Mouse (Mus musculus): ENCODE results near the gene Lamb3. TPM values are rescaled to one million over a fixed set of nuclear protein-coding genes. Genes with fewer than 3 reads are reported as not detected.
A peak's percentile ranks its signal among the peaks of the same experiment; 100 is the strongest.

Lamb3 gene
- polyA plus RNA-seq, 1 experiment from 2014 or later, result 0.09 TPM

DNA sequence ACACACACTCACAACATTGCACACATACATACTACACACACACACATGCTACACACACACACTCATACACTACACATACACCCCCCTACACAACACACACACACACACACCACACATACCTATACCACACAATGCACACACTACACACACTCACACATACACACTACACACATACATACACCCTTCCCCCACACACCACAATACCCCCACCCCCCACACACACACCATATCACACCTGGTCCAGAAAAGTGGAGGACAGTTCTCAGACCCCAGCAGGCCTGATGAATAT lies 48.7 kb downstream of the Lamb3 start:
- Histone ChIP-seq H3K27ac (replicated peaks) (no peak overlapping the region), H3K36me3 (no peaks in the 10 kb centered on the region), H3K4me1 (no peaks in the 10 kb centered on the region), H3K4me3 (no peak overlapping the region), H3K27me3 (ENCODE audit: low read depth, poor library complexity, severe bottlenecking) (no peaks in the 10 kb centered on the region), H3K9me3 (replicated peaks) (no peaks in the 10 kb centered on the region)
- no peak for DNase-seq (ENCODE audit: low spot score)

DNA sequence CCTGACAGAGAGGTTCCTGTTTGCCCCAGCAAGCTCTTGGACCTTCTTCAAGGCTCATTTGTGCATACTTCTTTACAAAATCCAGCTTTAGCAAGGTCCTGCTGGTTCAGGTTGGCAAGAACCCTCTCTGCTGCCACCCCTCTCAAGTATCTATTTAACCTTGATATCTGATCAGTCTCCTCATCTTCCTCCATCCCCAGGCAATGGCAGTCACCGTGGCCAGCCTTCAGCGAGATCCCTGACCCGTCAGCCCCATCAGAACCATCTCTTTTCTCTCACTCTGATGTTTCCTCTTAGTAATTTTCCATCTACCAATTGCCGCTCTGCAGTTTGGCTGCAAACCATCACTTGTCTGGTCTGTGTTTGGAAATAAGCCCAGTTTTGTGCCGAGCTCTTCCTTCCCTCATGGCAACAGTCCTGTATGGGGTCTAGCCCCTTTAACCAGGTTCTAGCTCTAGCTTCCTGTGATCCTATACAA lies 49.2 kb downstream of the Lamb3 start:
- no peak for DNase-seq (ENCODE audit: low spot score)
- WGBS, result 79% methylated on average over 5 of the region's 5 CpGs
- no peak overlapping the region for H3K27ac ChIP-seq (replicated peaks)

DNA sequence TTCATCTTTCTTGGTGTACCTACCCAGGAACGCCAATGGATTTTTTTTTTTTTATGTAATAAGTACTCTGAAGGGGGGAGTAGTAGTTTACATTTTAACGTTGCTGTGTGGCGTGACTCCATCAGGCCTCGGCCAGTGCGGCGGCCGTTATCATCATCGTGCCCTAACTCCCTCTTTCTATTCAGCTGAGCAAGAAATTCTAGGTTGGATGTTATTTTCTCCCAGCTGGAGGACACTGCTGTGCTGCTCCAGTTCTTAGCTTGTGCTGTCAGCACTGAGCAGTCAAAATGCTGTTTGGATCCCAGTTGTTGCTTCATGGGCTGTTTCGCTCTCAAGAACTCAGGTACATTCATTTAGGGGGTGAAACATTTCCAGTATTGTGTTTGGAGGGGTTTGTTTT lies 52.1 kb downstream of the Lamb3 start:
- Histone ChIP-seq H3K27me3 (ENCODE audit: low read depth, poor library complexity, severe bottlenecking) (no peaks in the 10 kb centered on the region), H3K27ac (replicated peaks) (no peak overlapping the region), H3K4me1 (no peaks in the 10 kb centered on the region), H3K36me3 (no peaks in the 10 kb centered on the region), H3K4me3 (no peak overlapping the region), H3K9me3 (replicated peaks) (no peaks in the 10 kb centered on the region)
- WGBS, result 90% methylated on average over 9 of the region's 9 CpGs
- no peak for DNase-seq (ENCODE audit: low spot score)

More for the DNA sequence above, 49.2 kb downstream of the Lamb3 start:
- Histone ChIP-seq H3K36me3 (no peaks in the 10 kb centered on the region), H3K27me3 (ENCODE audit: low read depth, poor library complexity, severe bottlenecking) (no peaks in the 10 kb centered on the region), H3K9me3 (replicated peaks) (no peaks in the 10 kb centered on the region), H3K4me3 (no peak overlapping the region), H3K4me1 (no peaks in the 10 kb centered on the region)

DNA sequence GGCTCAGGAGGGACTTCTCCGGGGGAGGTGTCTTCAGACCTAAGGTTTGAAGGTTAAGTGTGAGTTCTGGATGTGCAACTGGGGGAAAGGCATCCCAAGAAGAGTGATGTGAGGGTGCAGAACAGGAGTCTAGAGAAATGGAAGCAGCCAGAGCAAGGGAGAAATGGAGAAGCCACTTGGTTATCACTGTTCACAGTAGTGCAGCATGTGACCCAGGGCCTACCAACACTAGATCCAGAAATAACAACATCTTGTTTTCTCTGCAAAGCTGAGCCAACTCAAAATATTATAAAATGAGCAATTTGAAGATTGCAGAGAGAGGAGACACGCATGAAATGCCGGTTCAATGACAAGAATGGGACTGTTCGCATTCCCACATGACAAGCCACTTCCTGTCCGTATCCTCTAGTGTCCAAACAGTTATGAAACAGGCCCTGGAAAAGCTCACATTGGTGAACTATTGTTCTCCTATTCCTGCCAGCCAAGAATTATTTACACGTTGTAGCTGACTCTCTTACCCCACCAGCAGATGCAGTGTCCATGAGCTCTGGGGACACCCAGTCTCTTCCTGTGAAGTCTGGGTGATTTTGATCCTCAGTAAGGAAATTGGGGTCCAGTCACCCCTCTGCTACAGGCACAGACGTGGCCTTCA lies 54.5 kb downstream of the Lamb3 start:
- H3K36me3 ChIP-seq, result no peaks in the 10 kb centered on the region
- no peaks in the 10 kb centered on the region for H3K9me3 ChIP-seq (replicated peaks)
- no peak overlapping the region for H3K4me3 ChIP-seq
- H3K4me1 ChIP-seq, result no peaks in the 10 kb centered on the region
- H3K27ac ChIP-seq (replicated peaks), result no peak overlapping the region
- 82% methylated on average over 7 of the region's 7 CpGs for WGBS
- H3K27me3 ChIP-seq (ENCODE audit: low read depth, poor library complexity, severe bottlenecking), result no peaks in the 10 kb centered on the region
- DNase-seq (ENCODE audit: low spot score), result no peak

DNA sequence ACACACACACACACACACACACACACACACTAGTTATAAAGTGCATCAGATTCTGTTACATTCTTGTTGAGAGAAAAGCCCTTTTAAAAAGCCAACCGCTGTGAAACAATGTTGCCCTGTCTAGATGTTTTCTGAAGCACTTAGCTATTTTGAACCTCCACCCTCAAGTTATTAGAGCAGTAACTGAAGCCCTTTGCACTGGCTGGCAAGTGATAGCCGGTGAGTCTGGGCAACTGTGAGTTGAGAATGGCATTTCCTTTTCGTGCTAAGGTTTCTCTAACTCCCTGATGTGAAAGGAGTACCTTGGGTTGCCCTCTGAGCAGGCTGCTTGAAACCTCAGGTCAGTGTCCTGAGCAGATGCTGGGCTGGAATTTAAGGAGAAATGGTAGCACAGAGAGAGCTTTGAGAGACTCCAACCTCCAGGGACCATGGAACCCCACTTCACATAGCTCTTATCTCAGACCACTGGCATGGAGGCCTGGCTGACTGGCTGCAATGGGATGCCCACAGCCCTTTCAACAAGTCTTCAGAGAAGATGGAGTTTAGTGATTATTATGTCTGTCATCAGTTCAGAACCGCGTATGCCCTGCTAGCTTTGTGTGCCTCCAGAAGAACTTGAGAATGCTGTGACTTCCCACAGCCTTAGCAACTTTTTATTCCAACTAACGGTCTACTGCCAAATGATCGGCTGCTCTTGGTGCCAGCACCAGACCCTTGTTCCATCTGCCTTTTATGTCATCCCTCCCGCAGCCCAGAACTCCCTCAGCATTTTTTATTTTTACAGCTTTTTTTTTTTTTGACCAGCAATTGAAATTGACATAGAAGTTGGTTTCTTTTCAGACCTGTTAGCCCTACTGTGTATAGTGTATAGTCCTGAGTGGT lies 55.8 kb downstream of the Lamb3 start:
- Histone ChIP-seq H3K27ac (replicated peaks) (no peak overlapping the region), H3K9me3 (replicated peaks) (no peaks in the 10 kb centered on the region), H3K27me3 (ENCODE audit: low read depth, poor library complexity, severe bottlenecking) (no peaks in the 10 kb centered on the region), H3K4me1 (no peaks in the 10 kb centered on the region), H3K36me3 (no peaks in the 10 kb centered on the region), H3K4me3 (no peak overlapping the region)
- no peak for DNase-seq (ENCODE audit: low spot score)
- WGBS, result 87% methylated on average over 8 of the region's 8 CpGs

DNA sequence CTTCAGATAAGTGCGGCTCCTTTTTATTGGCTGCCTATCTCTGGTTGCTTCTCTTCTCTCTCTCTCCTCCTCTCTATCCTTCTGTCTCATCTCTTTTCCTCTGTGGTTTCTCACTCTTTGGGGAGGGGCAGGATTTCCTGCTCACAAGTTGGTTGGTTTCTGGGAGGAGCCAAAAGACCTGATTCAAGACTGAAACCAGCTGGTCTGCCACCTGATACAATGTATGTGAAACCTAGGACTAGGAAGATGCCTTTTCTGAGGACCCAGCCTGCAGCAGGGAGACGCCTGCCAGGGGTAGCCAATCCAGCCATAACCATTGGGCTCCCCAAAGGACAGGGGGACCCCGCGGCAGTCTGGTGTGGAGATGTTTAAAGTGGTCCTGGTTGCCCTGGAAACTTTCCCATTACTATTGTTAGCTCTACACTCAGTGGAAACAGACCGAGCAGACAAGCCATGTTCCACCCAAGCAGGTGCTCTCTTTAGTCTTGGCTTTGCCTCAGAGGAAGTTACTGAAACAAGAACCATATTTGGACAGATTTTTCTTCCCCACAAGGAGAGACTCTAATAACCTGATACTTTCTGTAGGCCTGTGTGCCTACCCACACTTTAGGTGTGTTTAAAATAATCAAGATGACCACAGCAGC lies 56.6 kb downstream of the Lamb3 start, which contains the start of gene Hsd11b1:
Gene Hsd11b1, minus strand, starts transcription at position 121 of the 644 bp plus-strand sequence.
- Histone ChIP-seq H3K4me1 (no peaks in the 10 kb centered on the region), H3K27me3 (ENCODE audit: low read depth, poor library complexity, severe bottlenecking) (no peaks in the 10 kb centered on the region), H3K4me3 (no peak within 1 kb of the TSS), H3K36me3 (no peaks in the 10 kb centered on the region), H3K9me3 (replicated peaks) (no peaks in the 10 kb centered on the region), H3K27ac (replicated peaks) (no peak within 1 kb of the TSS)
- 79% methylated on average over 5 of the region's 5 CpGs for WGBS
- no peak for DNase-seq (ENCODE audit: low spot score)

DNA sequence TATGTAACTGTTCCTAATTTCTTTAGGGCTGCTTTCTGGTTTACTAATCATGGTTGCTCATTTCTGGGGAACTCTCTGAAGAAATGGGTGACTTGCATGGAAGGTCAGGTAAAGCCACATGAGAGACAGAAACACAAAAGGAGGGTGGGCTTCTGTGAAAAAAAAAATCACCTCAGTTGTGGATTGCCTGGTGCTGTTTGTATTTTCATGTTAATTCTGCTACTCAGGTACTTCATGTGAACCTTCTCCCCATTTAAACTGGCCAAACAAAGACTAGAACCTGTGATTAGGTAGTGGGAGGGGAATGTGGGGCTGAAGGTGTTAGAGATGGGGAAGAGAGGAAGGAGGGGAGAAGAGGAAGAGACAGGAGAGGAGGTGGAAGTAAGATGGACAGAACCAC lies 58.2 kb downstream of the Lamb3 start:
- Histone ChIP-seq H3K27ac (replicated peaks) (no peak overlapping the region), H3K4me3 (no peak overlapping the region), H3K36me3 (no peaks in the 10 kb centered on the region), H3K9me3 (replicated peaks) (no peaks in the 10 kb centered on the region), H3K4me1 (no peaks in the 10 kb centered on the region), H3K27me3 (ENCODE audit: low read depth, poor library complexity, severe bottlenecking) (no peaks in the 10 kb centered on the region)
- DNase-seq (ENCODE audit: low spot score), result no peak

DNA sequence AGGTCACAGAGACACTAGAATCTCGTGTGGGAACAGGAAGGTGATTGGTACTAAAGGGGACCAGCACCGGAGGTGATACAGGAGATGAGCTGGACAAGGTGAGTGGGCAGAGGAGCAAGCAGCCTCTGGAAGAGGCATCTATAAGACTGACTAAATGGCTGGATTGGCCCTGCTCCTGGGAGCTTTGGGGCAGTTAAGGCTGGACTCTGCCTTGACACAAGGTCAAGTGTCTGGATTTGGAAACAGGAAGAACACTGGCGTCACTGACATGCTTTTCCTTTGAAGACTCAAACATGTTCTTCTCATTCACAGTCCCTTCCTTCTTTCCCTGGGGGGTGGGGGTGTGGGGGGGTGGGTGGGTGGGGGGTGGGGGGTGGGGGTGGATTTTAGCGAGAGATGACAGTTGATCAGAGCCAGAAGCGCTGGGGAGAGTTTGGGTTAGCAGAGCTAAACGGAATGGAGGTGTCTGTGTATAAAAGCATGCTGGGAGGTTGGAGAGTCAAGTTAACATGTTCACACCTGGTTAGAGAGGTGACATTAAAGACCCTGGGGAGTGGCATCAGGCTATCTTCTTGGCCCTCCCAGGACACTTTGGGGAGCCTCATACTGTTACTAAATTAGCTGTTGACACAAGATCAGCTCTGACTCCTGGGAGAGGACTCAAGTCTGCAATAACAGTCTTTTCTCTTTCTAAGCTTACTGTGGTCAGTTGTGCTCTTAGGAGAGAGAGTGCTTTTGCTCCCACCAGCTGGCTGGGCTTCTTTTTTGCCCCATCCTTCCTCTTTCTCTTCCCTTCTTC lies 63.7 kb downstream of the Lamb3 start:
- Histone ChIP-seq H3K9me3 (replicated peaks) (no peaks in the 10 kb centered on the region), H3K4me3 (no peak overlapping the region), H3K27me3 (ENCODE audit: low read depth, poor library complexity, severe bottlenecking) (no peaks in the 10 kb centered on the region; the same call in 1 of the 2 replicates), H3K27ac (replicated peaks) (no peak overlapping the region), H3K36me3 (no peaks in the 10 kb centered on the region), H3K4me1 (peaks cover 33% of the 10 kb centered on the region)
- 64% methylated on average over 6 of the region's 6 CpGs for WGBS
- no peak for DNase-seq (ENCODE audit: low spot score)

DNA sequence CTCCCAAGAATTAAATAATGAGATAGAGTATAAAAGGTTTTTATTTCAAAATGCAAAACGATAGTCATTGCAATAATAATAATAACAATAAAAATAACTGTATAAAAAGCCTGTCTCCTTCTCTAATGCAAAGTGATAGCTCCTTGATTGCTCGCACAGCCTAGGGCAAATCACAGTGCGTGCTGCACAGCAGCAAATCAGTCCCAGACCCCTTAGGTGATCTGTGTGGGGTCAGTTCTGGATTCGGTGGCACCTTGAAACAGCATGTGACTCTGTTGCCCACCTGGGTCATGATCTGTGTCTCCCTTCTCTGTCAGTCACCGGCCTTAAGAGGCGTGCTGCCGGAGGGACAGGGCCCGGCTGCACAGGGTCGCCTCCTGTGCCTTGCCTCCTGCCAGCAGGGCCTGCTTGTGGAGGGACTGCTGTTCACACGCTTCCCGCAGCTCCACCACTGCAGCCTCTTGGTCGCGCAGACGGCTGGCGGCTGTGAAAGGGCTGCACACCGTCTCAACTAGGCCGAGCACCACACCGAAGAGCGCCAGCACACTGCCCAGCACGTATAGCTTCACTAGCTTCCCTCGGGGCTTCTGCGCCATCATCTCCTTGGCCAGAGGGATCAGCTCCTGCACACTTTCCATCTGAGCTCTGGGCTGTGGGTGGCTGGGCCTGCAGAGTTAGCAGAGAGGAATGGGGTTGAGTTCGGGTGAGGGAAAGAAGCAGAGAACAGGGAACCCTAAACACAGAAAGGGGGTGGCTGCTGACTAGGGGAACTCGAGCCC lies 64.8 kb downstream of the Lamb3 start:
- Histone ChIP-seq H3K4me1 (peaks cover 33% of the 10 kb centered on the region), H3K36me3 (no peaks in the 10 kb centered on the region), H3K27ac (replicated peaks) (peak overlapping the region; percentile 90), H3K27me3 (ENCODE audit: low read depth, poor library complexity, severe bottlenecking) (no peaks in the 10 kb centered on the region; the same call in 1 of the 2 replicates), H3K4me3 (peak overlapping the region; percentile 60), H3K9me3 (replicated peaks) (no peaks in the 10 kb centered on the region)
- peak; percentile 65 for DNase-seq (ENCODE audit: low spot score)
- WGBS, result 9% methylated on average over 24 of the region's 24 CpGs

DNA sequence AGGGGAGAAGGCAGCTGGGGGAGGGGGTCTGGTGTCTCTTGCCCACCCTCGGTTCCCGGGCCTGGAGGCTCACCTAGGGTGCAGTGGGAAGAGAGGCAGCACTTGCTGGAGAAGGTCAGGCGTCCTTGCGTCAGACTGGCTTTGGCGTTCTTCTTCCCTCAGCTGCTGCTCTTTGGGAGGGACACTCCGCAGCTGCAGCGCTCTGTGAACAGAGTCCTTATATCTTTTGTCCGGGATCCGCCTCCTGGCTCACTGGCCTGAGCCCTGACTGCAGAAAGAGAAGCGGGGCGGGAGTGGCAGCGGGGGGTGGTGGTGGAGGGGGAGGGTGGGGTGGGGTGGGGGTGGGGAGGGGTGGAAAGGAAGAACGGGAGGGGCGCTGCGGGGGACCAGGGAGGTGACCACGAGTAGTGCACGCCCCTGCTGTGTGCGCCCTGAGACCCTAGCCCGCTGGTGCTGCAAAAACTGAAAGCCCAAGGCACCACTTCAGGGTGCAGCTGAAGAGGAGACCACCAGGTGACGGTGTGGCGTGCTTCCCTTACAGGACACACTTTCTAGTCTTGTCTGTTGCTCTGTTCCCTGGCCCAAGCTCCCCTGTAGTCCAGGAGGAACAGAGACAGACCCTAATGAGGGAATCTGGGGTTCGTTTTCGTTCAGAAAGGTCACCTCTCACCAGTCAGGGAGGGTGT lies 65.6 kb downstream of the Lamb3 start, which contains the start of gene G0s2:
Gene G0s2, minus strand, starts transcription at position 302 of the 686 bp plus-strand sequence.
- H3K36me3 ChIP-seq, result no peaks in the 10 kb centered on the region
- peak within 1 kb of the TSS; percentile 60 for H3K4me3 ChIP-seq
- H3K27me3 ChIP-seq (ENCODE audit: low read depth, poor library complexity, severe bottlenecking), result no peaks in the 10 kb centered on the region; the same call in 1 of the 2 replicates
- WGBS, result 1% methylated on average over 23 of the region's 23 CpGs
- H3K27ac ChIP-seq (replicated peaks), result peak within 1 kb of the TSS; percentile 90
- peaks cover 33% of the 10 kb centered on the region for H3K4me1 ChIP-seq
- peak; percentile 72 for DNase-seq (ENCODE audit: low spot score)
- H3K9me3 ChIP-seq (replicated peaks), result no peaks in the 10 kb centered on the region

DNA sequence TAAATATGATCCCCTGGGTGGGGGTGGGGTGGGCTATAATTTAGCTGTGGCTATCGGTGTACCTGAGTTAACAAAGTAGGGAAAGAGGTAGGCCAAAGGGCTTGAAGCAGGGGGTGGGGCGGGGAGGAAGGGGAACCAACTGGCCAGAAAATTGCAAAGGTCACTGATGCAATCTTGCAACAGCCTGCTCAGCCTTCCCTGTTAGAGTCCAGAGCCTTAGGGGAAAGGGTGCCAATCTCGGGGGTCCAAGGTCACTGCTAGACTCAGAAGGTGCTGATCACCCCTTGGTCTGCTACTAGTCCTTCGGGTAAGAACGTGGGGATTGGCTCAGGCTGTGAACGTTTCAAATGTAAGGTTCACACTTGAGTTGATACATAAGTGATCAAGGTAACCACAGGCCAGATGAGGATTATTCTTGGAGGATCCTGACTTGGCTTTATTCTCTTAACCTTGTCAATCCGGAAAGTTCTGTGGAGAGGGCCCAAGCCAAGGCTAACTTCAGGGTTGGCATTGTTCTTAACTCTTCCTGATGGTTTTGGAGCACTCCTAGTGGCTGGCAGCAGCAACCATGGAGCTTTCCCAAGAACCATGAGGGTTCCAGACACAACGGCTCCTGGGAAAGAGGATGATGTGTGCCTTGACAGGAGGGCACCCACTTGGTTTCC lies 67.0 kb downstream of the Lamb3 start:
- DNase-seq (ENCODE audit: low spot score), result no peak
- 83% methylated on average over 8 of the region's 8 CpGs for WGBS
- Histone ChIP-seq H3K9me3 (replicated peaks) (no peaks in the 10 kb centered on the region), H3K36me3 (no peaks in the 10 kb centered on the region), H3K27me3 (ENCODE audit: low read depth, poor library complexity, severe bottlenecking) (no peaks in the 10 kb centered on the region; the same call in 1 of the 2 replicates), H3K4me1 (peaks cover 37% of the 10 kb centered on the region), H3K4me3 (no peak overlapping the region), H3K27ac (replicated peaks) (no peak overlapping the region)

All from midbrain, embryonic 10.5 days (tissue).